Mouse (Mus musculus) ES-E14 (cell line): Measurements from ENCODE around the gene Sgsm3. TPM values are rescaled to one million over a fixed set of nuclear protein-coding genes. Genes with fewer than 3 reads are reported as not detected.

Experiments used
- DNase-seq: peaks from one replicate; pipeline ENCODE4 v3.0.0-alpha.2; 2013; ENCODE audit warnings: low read depth, low spot score
- H3K27ac ChIP-seq: 2 replicates; pipeline ENCODE4 v1.5.1; 2012; ENCODE audit warnings: low read depth, mild to moderate bottlenecking, low read length, moderate library complexity, mixed read lengths; ENCODE audit not compliant: poor library complexity, insufficient read depth, severe bottlenecking
- H3K36me3 ChIP-seq: 2 replicates; pipeline ENCODE4 v1.6.1; 2012; ENCODE audit warnings: mild to moderate bottlenecking, low read length, moderate library complexity, mixed read lengths; ENCODE audit not compliant: control insufficient read depth, poor library complexity, insufficient read depth, severe bottlenecking
- H3K4me1 ChIP-seq, 2 experiments: fragments of 150-350 bp in 1 of 2; sonication (generic) in 1 of 2; 2 replicates each; pipeline ENCODE4 v1.6.1; 2012; ENCODE audit warnings: low read length in 2 of 2, mild to moderate bottlenecking in 1 of 2, mixed read lengths in 1 of 2; ENCODE audit not compliant: control insufficient read depth in 2 of 2, insufficient read depth in 2 of 2, poor library complexity in 1 of 2
- H3K4me3 ChIP-seq, 2 experiments: fragments of 150-350 bp in 1 of 2; sonication (generic) in 1 of 2; 2 replicates each; pipeline ENCODE4 v1.5.1; 2012; ENCODE audit warnings: low read length in 2 of 2, low read depth in 1 of 2, mild to moderate bottlenecking in 1 of 2, mixed read lengths in 1 of 2; ENCODE audit not compliant: insufficient read depth in 1 of 2, poor library complexity in 1 of 2, severe bottlenecking in 1 of 2
- H3K9ac ChIP-seq: 2 replicates; pipeline ENCODE4 v1.6.1; 2012; ENCODE audit warnings: low read depth, mild to moderate bottlenecking, low read length, mixed read lengths; ENCODE audit not compliant: poor library complexity, insufficient read depth, severe bottlenecking
- H3K9me3 ChIP-seq: fragments of 150-350 bp; sonication (generic); 2 replicates; pipeline ENCODE4 v1.6.1; 2012; ENCODE audit warnings: low read depth, mild to moderate bottlenecking, low read length; ENCODE audit not compliant: control insufficient read depth, insufficient read depth
- CHD2 ChIP-seq: IDR thresholded peaks from 2 replicates; pipeline ENCODE4 v1.6.1; 2014; ENCODE audit warnings: mild to moderate bottlenecking, low read depth, low read length, inconsistent platforms
- HCFC1 ChIP-seq: IDR thresholded peaks from 2 replicates; pipeline ENCODE4 v1.6.1; 2012; ENCODE audit warnings: low read length, inconsistent platforms, borderline replicate concordance; ENCODE audit not compliant: insufficient read depth
- MAFK ChIP-seq: IDR thresholded peaks from 2 replicates; pipeline ENCODE4 v1.6.1; 2014; ENCODE audit warnings: mild to moderate bottlenecking, low read depth, low read length, inconsistent platforms; ENCODE audit not compliant: insufficient read depth
- ZC3H11A ChIP-seq: IDR thresholded peaks from 2 replicates; pipeline ENCODE4 v1.6.1; 2012; ENCODE audit warnings: low read depth, mild to moderate bottlenecking, inconsistent platforms, low read length, borderline replicate concordance
- ZNF384 ChIP-seq: IDR thresholded peaks from 2 replicates; pipeline ENCODE4 v1.6.1; 2012; ENCODE audit warnings: low read depth, low read length, inconsistent platforms
- in situ Hi-C, 2 experiments: fragments of 600-800 bp; cut with MboI; formaldehyde crosslinking; loops; one replicate each; pipeline ENCODE4 v1.15.1; 2025; ENCODE audit warnings: low sequenced_read_pairs in 2 of 2, inconsistent platforms in 1 of 2; ENCODE audit not compliant: unreplicated experiment in 2 of 2
- total RNA-seq: library from RNA; depleted of rRNA; stranded (reverse); fragments of 300-350 nt; gene quantifications from 2 replicates; pipeline ENCODE4 v1.2.3, GENCODE M21; 2012

The Sgsm3 gene
- total RNA-seq, 1 experiment: 51.6 TPM

- Histone ChIP-seq H3K4me3 (no peak overlapping the region), H3K9me3 (no peaks in the 10 kb centered on the region), H3K36me3 (no peaks in the 10 kb centered on the region), H3K4me1 (peaks cover 0 to 2% of the 10 kb centered on the region in 2 experiments; a peak in 1 of 4 replicates), H3K27ac (no peak overlapping the region), H3K9ac (no peak overlapping the region)
- DNase-seq: no peak
- TF ChIP-seq ZC3H11A (no peak), HCFC1 (no peak), ZNF384 (no peak), CHD2 (no peak), MAFK (no peak)
- in situ Hi-C loops: no loop called here
Measured at GRCm38 (mm10) chr15:81045336-81045735, 67.8 kb downstream of the Sgsm3 start.

- Histone ChIP-seq H3K9ac (no peak overlapping the region), H3K36me3 (no peaks in the 10 kb centered on the region), H3K27ac (no peak overlapping the region), H3K4me1 (peaks cover 0 to 2% of the 10 kb centered on the region in 2 experiments; a peak in 1 of 4 replicates), H3K9me3 (no peaks in the 10 kb centered on the region), H3K4me3 (no peak overlapping the region)
- DNase-seq: no peak
- TF ChIP-seq HCFC1: no peak
- no peak for TF ChIP-seq MAFK
- in situ Hi-C loops: no loop called here
Measured at GRCm38 (mm10) chr15:81046061-81046460, 68.5 kb downstream of the Sgsm3 start.

DNA sequence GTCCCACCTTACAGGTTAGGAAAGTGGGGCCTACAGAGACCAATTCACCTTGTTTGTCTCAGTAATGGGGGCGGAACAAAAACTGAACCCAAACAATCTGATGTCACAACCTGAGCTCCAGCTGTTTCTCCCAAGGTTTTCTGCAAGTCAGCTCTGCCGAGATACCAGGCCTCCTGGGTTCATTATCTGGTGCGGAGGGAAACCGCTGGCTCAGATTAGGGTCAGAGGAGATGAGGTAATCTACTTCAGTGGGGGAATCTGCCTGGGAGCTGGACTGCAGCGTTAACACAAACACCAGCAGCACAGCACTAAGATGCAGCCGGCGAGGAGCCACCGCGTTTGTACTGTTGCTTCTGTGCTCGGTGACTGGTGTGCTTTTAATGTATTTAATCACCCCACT is 69.9 kb downstream of the Sgsm3 start:
- H3K4me3 ChIP-seq: no peak overlapping the region
- no peak overlapping the region for H3K27ac ChIP-seq
- no peak overlapping the region for H3K9ac ChIP-seq
- H3K36me3 ChIP-seq: no peaks in the 10 kb centered on the region
- no peak for DNase-seq
- H3K9me3 ChIP-seq: no peaks in the 10 kb centered on the region
- no peak for TF ChIP-seq ZC3H11A
- TF ChIP-seq ZNF384: no peak
- no peak for TF ChIP-seq MAFK
- no peak for TF ChIP-seq CHD2
- no peak for TF ChIP-seq HCFC1
- in situ Hi-C loops: no loop called here
- H3K4me1 ChIP-seq: peaks cover 0 to 2% of the 10 kb centered on the region in 2 experiments; a peak in 1 of 4 replicates

DNA sequence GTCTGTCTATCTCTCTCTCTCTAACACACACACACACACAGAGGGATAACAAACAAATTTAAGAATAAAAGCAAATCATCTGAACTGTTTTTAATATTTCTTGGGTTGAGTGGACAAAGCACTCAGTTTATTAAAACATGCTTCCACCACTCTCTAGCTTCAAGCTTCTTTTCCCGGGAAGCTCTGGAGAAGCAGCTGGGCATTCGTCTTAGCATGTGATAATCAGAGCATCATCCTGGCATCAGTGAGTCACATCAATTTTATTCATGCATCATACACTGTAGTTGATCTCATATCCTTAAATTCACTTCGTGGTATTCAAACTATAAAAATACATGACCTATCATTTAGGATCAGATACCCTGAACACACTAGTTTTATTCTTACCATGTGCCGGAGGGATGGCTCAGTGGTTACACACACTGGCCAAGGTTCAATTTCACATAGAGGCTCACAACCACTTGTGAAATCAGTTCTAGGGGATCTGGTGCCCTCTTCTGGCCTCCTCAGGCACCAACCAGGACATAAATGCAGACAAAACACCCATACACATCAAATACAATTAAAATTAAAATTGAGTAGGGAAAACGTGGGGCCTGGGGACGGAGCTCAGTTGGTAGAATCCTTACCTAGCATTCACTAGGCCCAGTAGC is 72.0 kb downstream of the Sgsm3 start:
- no peak overlapping the region for H3K27ac ChIP-seq
- H3K9ac ChIP-seq: no peak overlapping the region
- H3K9me3 ChIP-seq: no peaks in the 10 kb centered on the region
- no peak for DNase-seq
- in situ Hi-C loops: no loop called here
- no peaks in the 10 kb centered on the region for H3K36me3 ChIP-seq
- TF ChIP-seq ZC3H11A: no peak
- TF ChIP-seq ZNF384: no peak
- no peak for TF ChIP-seq MAFK
- no peak overlapping the region for H3K4me3 ChIP-seq
- H3K4me1 ChIP-seq: no peaks in the 10 kb centered on the region

GRCm38 (mm10) chr15:81050488-81050887 is 72.9 kb downstream of the Sgsm3 start:
- Histone ChIP-seq H3K4me3 (no peak overlapping the region), H3K27ac (no peak overlapping the region), H3K4me1 (no peaks in the 10 kb centered on the region), H3K36me3 (no peaks in the 10 kb centered on the region), H3K9ac (no peak overlapping the region), H3K9me3 (no peaks in the 10 kb centered on the region)
- TF ChIP-seq ZNF384: no peak
- no peak for TF ChIP-seq MAFK
- TF ChIP-seq ZC3H11A: no peak
- no peak for TF ChIP-seq CHD2
- no peak for TF ChIP-seq HCFC1
- DNase-seq: no peak
- in situ Hi-C loops: no loop called here
